Mouse (Mus musculus): ENCODE results near the gene 6330409D20Rik. TPM values are rescaled to one million over a fixed set of nuclear protein-coding genes. Genes with fewer than 3 reads are reported as not detected.
A peak's percentile ranks its signal among the peaks of the same experiment; 100 is the strongest.

6330409D20Rik gene
- polyA plus RNA-seq, 1 experiment from 2014 or later = 3.0 TPM

DNA sequence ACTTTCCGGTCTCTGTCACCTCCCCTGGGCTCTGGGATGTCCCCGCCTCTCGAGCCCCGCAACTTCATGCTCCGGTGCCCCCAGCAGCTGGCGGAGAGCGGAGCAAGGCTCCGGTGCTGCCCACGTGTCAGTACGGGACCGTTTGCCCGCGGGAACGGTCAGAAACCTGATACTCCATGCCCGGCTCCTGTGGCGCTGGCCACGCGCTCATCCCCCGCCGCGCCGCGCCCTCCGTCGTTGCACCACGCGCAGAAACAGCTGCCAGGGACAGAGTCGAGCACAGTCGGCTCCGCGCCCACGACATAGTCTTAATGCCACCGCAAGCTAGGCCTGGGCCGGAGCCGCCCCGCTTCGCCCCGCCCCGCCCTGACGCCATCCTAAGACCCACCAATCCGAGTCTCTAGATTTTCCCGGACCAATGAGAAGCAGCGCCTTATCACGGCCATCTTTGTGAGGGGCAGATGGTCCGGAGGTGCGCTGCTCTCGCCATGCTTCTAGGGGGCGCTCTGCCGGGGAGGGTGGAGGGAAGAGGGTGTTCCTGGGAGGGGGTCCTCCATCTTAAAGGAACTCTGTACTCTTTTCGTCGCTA is 46.9 kb downstream of the 6330409D20Rik start:
- peak; percentile 98 for ATAC-seq (ENCODE audit: low FRiP score)
- peak overlapping the region; percentile 80 for H3K9ac ChIP-seq (ENCODE audit: low read depth, low read length)
- WGBS = under 1% methylated on average over 51 of the region's 51 CpGs

DNA sequence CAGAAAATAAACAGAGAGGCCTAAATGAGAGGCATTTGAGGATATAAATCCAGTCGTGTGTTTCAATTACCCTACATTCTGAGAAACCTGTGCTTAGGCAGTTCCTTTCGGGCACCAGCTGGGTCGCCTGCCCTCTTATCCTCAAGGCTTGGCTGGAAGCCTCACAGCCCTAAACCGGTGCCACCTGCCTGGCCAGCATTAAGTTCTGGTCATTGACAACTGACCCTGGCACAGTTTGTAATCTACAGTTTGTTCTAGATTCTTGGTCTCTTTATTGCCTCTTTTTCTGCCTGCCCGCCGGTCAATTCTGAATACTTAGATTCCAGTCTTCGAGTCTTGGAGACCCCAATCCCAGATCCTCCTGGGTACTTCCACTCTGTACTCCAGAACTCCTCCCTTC is 47.5 kb downstream of the 6330409D20Rik start:
- ATAC-seq (ENCODE audit: low FRiP score) = no peak
- Histone ChIP-seq H3K36me3 (ENCODE audit: control insufficient read depth, insufficient read depth, low read length) (no peaks in the 10 kb centered on the region), H3K27ac (ENCODE audit: low read depth, low read length) (peak overlapping the region; percentile 56; the same call in 1 of the 2 replicates), H3K4me2 (replicated peaks; ENCODE audit: low read depth, low read length) (peak overlapping the region; percentile 88), H3K4me3 (ENCODE audit: low read depth, low read length) (peak overlapping the region; percentile 68), H3K27me3 (ENCODE audit: control insufficient read depth, insufficient read depth, low read length) (no peaks in the 10 kb centered on the region), H3K9me3 (ENCODE audit: control insufficient read depth, low read length) (no peaks in the 10 kb centered on the region), H3K4me1 (replicated peaks; ENCODE audit: control insufficient read depth, insufficient read depth, low read length) (peaks cover 2% of the 10 kb centered on the region; the same call in 1 of the 2 replicates), H3K9ac (ENCODE audit: low read depth, low read length) (peak overlapping the region; percentile 80)
- 30% methylated on average over 7 of the region's 7 CpGs for WGBS
- no peak for DNase-seq (ENCODE audit: low spot score)

More for the DNA sequence above, 46.9 kb downstream of the 6330409D20Rik start:
- no peaks in the 10 kb centered on the region for H3K36me3 ChIP-seq (ENCODE audit: control insufficient read depth, insufficient read depth, low read length)
- DNase-seq (ENCODE audit: low spot score) = peak; percentile 98
- peak overlapping the region; percentile 56 for H3K27ac ChIP-seq (ENCODE audit: low read depth, low read length)
- H3K4me3 ChIP-seq (ENCODE audit: low read depth, low read length) = peak overlapping the region; percentile 68
- H3K9me3 ChIP-seq (ENCODE audit: control insufficient read depth, low read length) = no peaks in the 10 kb centered on the region
- H3K4me1 ChIP-seq (replicated peaks; ENCODE audit: control insufficient read depth, insufficient read depth, low read length) = peaks cover 2% of the 10 kb centered on the region; the same call in 1 of the 2 replicates
- peak overlapping the region; percentile 88 for H3K4me2 ChIP-seq (replicated peaks; ENCODE audit: low read depth, low read length)
- no peaks in the 10 kb centered on the region for H3K27me3 ChIP-seq (ENCODE audit: control insufficient read depth, insufficient read depth, low read length)

DNA sequence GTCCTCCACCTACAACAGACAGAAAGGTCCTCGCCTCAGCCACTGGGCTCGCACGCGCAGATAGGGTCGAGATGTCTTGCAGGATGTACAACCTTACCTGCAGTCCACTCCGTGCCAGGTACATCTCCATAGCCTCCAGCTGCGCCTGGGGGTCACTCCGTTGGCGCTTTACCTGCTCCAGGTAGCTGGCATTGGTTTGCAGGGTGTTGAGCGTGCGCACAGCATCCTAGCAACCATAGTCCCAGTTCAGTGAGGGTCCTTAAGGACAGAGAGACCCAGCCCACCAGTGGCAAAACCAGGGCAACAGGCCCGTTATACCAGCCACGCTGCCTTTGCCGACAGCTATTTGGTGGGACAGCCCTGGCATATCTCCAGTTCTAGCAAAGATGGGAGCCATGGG is 48.3 kb downstream of the 6330409D20Rik start:
- no peak overlapping the region for H3K4me2 ChIP-seq (replicated peaks; ENCODE audit: low read depth, low read length)
- no peak for ATAC-seq (ENCODE audit: low FRiP score)
- no peak overlapping the region for H3K9ac ChIP-seq (ENCODE audit: low read depth, low read length)

DNA sequence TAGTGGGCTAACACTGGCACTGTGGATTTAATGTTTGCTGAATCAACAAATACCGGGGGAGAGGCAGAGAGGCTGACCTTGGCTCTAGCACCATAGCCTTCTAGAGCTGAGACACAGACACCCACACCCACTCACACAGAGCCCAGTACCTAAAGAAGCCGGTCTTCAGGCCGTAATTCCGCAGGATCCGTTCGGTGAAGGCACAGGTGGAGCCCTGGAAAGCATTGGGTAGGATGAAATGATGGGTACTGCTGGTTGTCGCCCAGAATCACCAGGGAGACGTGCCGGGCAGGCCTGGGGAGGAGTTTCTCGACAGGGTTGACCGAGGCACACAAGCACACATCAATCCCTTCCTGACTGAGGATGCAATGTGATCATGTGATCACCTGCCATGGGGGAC is 49.8 kb downstream of the 6330409D20Rik start:
- DNase-seq (ENCODE audit: low spot score) (no peak), ATAC-seq (ENCODE audit: low FRiP score) (no peak)
- Histone ChIP-seq H3K4me1 (replicated peaks; ENCODE audit: control insufficient read depth, insufficient read depth, low read length) (peaks cover 2% of the 10 kb centered on the region; the same call in 1 of the 2 replicates), H3K9me3 (ENCODE audit: control insufficient read depth, low read length) (no peaks in the 10 kb centered on the region), H3K4me3 (ENCODE audit: low read depth, low read length) (no peak overlapping the region), H3K4me2 (replicated peaks; ENCODE audit: low read depth, low read length) (no peak overlapping the region), H3K9ac (ENCODE audit: low read depth, low read length) (no peak overlapping the region), H3K27me3 (ENCODE audit: control insufficient read depth, insufficient read depth, low read length) (no peaks in the 10 kb centered on the region), H3K36me3 (ENCODE audit: control insufficient read depth, insufficient read depth, low read length) (no peaks in the 10 kb centered on the region), H3K27ac (ENCODE audit: low read depth, low read length) (no peak overlapping the region)
- WGBS = 83% methylated on average over 11 of the region's 11 CpGs

More for the DNA sequence above, 48.3 kb downstream of the 6330409D20Rik start:
- Histone ChIP-seq H3K27me3 (ENCODE audit: control insufficient read depth, insufficient read depth, low read length) (no peaks in the 10 kb centered on the region), H3K36me3 (ENCODE audit: control insufficient read depth, insufficient read depth, low read length) (no peaks in the 10 kb centered on the region), H3K4me1 (replicated peaks; ENCODE audit: control insufficient read depth, insufficient read depth, low read length) (peaks cover 2% of the 10 kb centered on the region; the same call in 1 of the 2 replicates), H3K9me3 (ENCODE audit: control insufficient read depth, low read length) (no peaks in the 10 kb centered on the region), H3K4me3 (ENCODE audit: low read depth, low read length) (no peak overlapping the region), H3K27ac (ENCODE audit: low read depth, low read length) (no peak overlapping the region)
- DNase-seq (ENCODE audit: low spot score) = no peak
- WGBS = 95% methylated on average over 14 of the region's 14 CpGs

DNA sequence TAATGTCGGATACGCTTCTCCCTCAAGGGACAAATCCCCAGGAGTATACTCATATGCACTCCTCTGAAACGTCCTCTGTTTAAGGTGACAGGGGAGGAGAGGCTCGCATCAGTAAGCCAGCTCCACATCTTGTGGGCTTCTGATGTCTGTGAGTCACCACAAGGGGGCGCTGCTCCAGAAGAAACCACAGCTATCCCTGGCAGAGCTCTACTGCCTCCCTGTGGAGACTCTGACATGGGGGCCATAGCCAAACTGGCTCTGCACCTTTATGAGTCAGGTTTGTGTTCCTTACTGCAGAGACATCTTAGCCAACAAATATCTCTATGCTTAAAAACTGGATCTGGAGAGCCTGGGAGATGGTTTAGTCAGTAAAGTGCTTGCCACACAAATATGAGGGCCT is 51.4 kb downstream of the 6330409D20Rik start:
- WGBS = 22% methylated on average over 5 of the region's 5 CpGs

DNA sequence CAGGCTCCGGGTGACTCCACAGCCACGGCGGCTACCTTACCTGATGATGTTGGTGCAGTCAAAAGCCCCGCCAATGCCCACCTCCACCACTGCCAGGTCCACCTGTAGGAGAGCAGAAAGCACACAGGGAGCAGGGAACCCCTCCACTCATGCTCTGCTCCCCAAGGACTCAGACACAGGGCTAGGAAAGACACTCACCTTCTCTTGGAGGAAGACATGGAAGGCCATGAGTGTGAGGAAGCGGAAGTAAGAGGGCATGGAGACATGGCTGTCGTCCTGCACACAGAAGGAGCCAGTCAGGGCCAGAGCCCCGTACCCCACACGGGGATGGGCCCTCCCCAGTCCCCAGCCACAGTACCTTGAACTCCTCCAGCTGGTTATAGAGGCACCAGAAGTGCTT is 53.3 kb downstream of the 6330409D20Rik start:
- Histone ChIP-seq H3K36me3 (ENCODE audit: control insufficient read depth, insufficient read depth, low read length) (no peaks in the 10 kb centered on the region), H3K9me3 (ENCODE audit: control insufficient read depth, low read length) (no peaks in the 10 kb centered on the region), H3K27ac (ENCODE audit: low read depth, low read length) (no peak overlapping the region), H3K4me1 (replicated peaks; ENCODE audit: control insufficient read depth, insufficient read depth, low read length) (peaks cover 2% of the 10 kb centered on the region; the same call in 1 of the 2 replicates), H3K4me2 (replicated peaks; ENCODE audit: low read depth, low read length) (no peak overlapping the region), H3K9ac (ENCODE audit: low read depth, low read length) (no peak overlapping the region), H3K4me3 (ENCODE audit: low read depth, low read length) (no peak overlapping the region), H3K27me3 (ENCODE audit: control insufficient read depth, insufficient read depth, low read length) (no peaks in the 10 kb centered on the region)
- DNase-seq (ENCODE audit: low spot score) (no peak), ATAC-seq (ENCODE audit: low FRiP score) (no peak)
- 92% methylated on average over 8 of the region's 8 CpGs for WGBS

More for the DNA sequence above, 51.4 kb downstream of the 6330409D20Rik start:
- Histone ChIP-seq H3K4me1 (replicated peaks; ENCODE audit: control insufficient read depth, insufficient read depth, low read length) (peaks cover 2% of the 10 kb centered on the region; the same call in 1 of the 2 replicates), H3K27me3 (ENCODE audit: control insufficient read depth, insufficient read depth, low read length) (no peaks in the 10 kb centered on the region), H3K27ac (ENCODE audit: low read depth, low read length) (no peak overlapping the region), H3K4me2 (replicated peaks; ENCODE audit: low read depth, low read length) (no peak overlapping the region), H3K4me3 (ENCODE audit: low read depth, low read length) (no peak overlapping the region), H3K9me3 (ENCODE audit: control insufficient read depth, low read length) (no peaks in the 10 kb centered on the region), H3K36me3 (ENCODE audit: control insufficient read depth, insufficient read depth, low read length) (no peaks in the 10 kb centered on the region), H3K9ac (ENCODE audit: low read depth, low read length) (no peak overlapping the region)
- ATAC-seq (ENCODE audit: low FRiP score) (no peak), DNase-seq (ENCODE audit: low spot score) (peak; percentile 92)

DNA sequence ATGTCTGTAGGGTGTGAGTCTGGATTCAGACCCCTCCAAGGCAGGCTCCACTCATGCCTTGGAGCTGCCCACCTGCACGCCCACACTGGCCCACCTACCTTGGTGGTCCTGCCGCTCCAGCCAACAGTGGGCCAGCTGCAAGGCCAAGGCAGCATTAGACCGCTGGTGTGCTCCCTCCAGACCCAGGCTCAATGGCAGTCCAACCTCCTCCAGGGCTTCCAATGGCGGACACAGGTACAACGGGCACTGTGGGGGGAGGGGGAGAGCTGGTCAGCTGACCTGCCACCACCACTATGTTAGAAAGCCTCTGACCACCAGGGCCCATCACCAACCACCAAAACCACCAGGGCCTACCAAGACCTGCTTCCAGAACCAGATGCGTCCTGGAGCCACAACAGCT is 54.2 kb downstream of the 6330409D20Rik start:
- no peaks in the 10 kb centered on the region for H3K27me3 ChIP-seq (ENCODE audit: control insufficient read depth, insufficient read depth, low read length)
- no peaks in the 10 kb centered on the region for H3K9me3 ChIP-seq (ENCODE audit: control insufficient read depth, low read length)
- no peaks in the 10 kb centered on the region for H3K36me3 ChIP-seq (ENCODE audit: control insufficient read depth, insufficient read depth, low read length)
- no peak overlapping the region for H3K9ac ChIP-seq (ENCODE audit: low read depth, low read length)
- H3K4me3 ChIP-seq (ENCODE audit: low read depth, low read length) = no peak overlapping the region
- no peak for DNase-seq (ENCODE audit: low spot score)
- no peak for ATAC-seq (ENCODE audit: low FRiP score)
- H3K4me2 ChIP-seq (replicated peaks; ENCODE audit: low read depth, low read length) = no peak overlapping the region
- peaks cover 2% of the 10 kb centered on the region; the same call in 1 of the 2 replicates for H3K4me1 ChIP-seq (replicated peaks; ENCODE audit: control insufficient read depth, insufficient read depth, low read length)
- no peak overlapping the region for H3K27ac ChIP-seq (ENCODE audit: low read depth, low read length)
- WGBS = 95% methylated on average over 6 of the region's 6 CpGs

DNA sequence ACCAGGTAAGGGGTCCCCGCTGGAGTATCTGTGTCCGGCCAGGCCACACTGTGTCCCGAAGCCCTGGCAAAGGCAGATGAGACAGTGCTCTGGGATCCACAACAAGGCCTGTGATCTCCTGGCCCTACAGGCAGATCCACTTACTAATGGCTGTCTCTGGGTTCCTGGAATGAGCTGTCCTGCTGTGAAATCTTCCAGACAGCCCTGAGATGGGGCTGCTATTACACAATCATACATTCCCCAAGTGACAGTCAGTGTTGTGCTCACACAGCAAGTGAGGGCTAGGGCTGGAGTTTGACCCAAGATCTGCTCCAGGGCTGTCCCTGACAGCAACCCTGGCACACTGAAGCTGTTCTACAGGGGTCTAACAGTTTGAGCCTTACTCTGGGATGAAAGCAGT is 55.0 kb downstream of the 6330409D20Rik start:
- no peaks in the 10 kb centered on the region for H3K9me3 ChIP-seq (ENCODE audit: control insufficient read depth, low read length)
- WGBS = 100% methylated on average over 3 of the region's 3 CpGs
- H3K9ac ChIP-seq (ENCODE audit: low read depth, low read length) = no peak overlapping the region
- no peak for ATAC-seq (ENCODE audit: low FRiP score)
- no peak for DNase-seq (ENCODE audit: low spot score)
- H3K27ac ChIP-seq (ENCODE audit: low read depth, low read length) = no peak overlapping the region
- peaks cover 2% of the 10 kb centered on the region; the same call in 1 of the 2 replicates for H3K4me1 ChIP-seq (replicated peaks; ENCODE audit: control insufficient read depth, insufficient read depth, low read length)
- H3K36me3 ChIP-seq (ENCODE audit: control insufficient read depth, insufficient read depth, low read length) = no peaks in the 10 kb centered on the region
- no peak overlapping the region for H3K4me2 ChIP-seq (replicated peaks; ENCODE audit: low read depth, low read length)
- no peaks in the 10 kb centered on the region for H3K27me3 ChIP-seq (ENCODE audit: control insufficient read depth, insufficient read depth, low read length)
- no peak overlapping the region for H3K4me3 ChIP-seq (ENCODE audit: low read depth, low read length)

Data from hindbrain, embryonic 11.5 days (tissue).